Mouse (Mus musculus): Measurements from ENCODE around the gene Asic2. TPM values are rescaled to one million over a fixed set of nuclear protein-coding genes. Genes with fewer than 3 reads are reported as not detected.

Asic2 gene
- polyA plus RNA-seq, 1 experiment from 2014 or later = 0.06 TPM

GRCm38 (mm10) chr11:80949068-80949738 is 1019.1 kb downstream of the Asic2 start:
- peaks cover 5% of the 10 kb centered on the region; the same call in 1 of the 2 replicates for H3K27me3 ChIP-seq (replicated peaks)
- no peaks in the 10 kb centered on the region for H3K9me3 ChIP-seq (replicated peaks)
- no peak for ATAC-seq (ENCODE audit: insufficient number of reproducible peaks, low FRiP score)
- no peaks in the 10 kb centered on the region for H3K4me1 ChIP-seq (replicated peaks)
- WGBS = 78% methylated on average over 11 of the region's 11 CpGs
- H3K4me3 ChIP-seq = no peak overlapping the region
- no peak overlapping the region for H3K27ac ChIP-seq (ENCODE audit: poor library complexity, severe bottlenecking)
- no peak overlapping the region for H3K9ac ChIP-seq
- no peaks in the 10 kb centered on the region for H3K36me3 ChIP-seq
- no peak overlapping the region for H3K4me2 ChIP-seq

- no peak for ATAC-seq (ENCODE audit: insufficient number of reproducible peaks, low FRiP score)
- no peak overlapping the region for H3K9ac ChIP-seq
- H3K4me3 ChIP-seq = no peak overlapping the region
- H3K4me1 ChIP-seq (replicated peaks) = no peaks in the 10 kb centered on the region
- no peaks in the 10 kb centered on the region for H3K9me3 ChIP-seq (replicated peaks)
- 41% methylated on average over 2 of the region's 2 CpGs for WGBS
- H3K36me3 ChIP-seq = no peaks in the 10 kb centered on the region
- 0 out of 2 replicates have a peak, but pooled peaks cover 3% of the 10 kb centered on the region for H3K27me3 ChIP-seq (replicated peaks)
- no peak overlapping the region for H3K27ac ChIP-seq (ENCODE audit: poor library complexity, severe bottlenecking)
- H3K4me2 ChIP-seq = no peak overlapping the region
Measured at GRCm38 (mm10) chr11:80948103-80948502, 1020.2 kb downstream of the Asic2 start.

GRCm38 (mm10) chr11:80946163-80946562 is 1022.1 kb downstream of the Asic2 start:
- Histone ChIP-seq H3K4me3 (no peak overlapping the region), H3K9me3 (replicated peaks) (no peaks in the 10 kb centered on the region), H3K27me3 (replicated peaks) (no peaks in the 10 kb centered on the region), H3K36me3 (no peaks in the 10 kb centered on the region), H3K27ac (ENCODE audit: poor library complexity, severe bottlenecking) (no peak overlapping the region), H3K4me1 (replicated peaks) (no peaks in the 10 kb centered on the region), H3K9ac (no peak overlapping the region), H3K4me2 (no peak overlapping the region)
- no peak for ATAC-seq (ENCODE audit: insufficient number of reproducible peaks, low FRiP score)
- WGBS = 77% methylated on average over 6 of the region's 6 CpGs

- H3K4me1 ChIP-seq (replicated peaks) = no peaks in the 10 kb centered on the region
- no peak overlapping the region for H3K27ac ChIP-seq (ENCODE audit: poor library complexity, severe bottlenecking)
- H3K4me2 ChIP-seq = no peak overlapping the region
- 80% methylated on average over 19 of the region's 19 CpGs for WGBS
- H3K9ac ChIP-seq = no peak overlapping the region
- no peaks in the 10 kb centered on the region for H3K9me3 ChIP-seq (replicated peaks)
- H3K27me3 ChIP-seq (replicated peaks) = no peaks in the 10 kb centered on the region
- H3K4me3 ChIP-seq = no peak overlapping the region
- no peaks in the 10 kb centered on the region for H3K36me3 ChIP-seq
- ATAC-seq (ENCODE audit: insufficient number of reproducible peaks, low FRiP score) = no peak
Measured at GRCm38 (mm10) chr11:80923286-80923951, 1044.8 kb downstream of the Asic2 start.

- no peaks in the 10 kb centered on the region; the same call in 1 of the 2 replicates for H3K9me3 ChIP-seq (replicated peaks)
- no peaks in the 10 kb centered on the region for H3K4me1 ChIP-seq (replicated peaks)
- H3K36me3 ChIP-seq = no peaks in the 10 kb centered on the region
- no peak overlapping the region for H3K4me2 ChIP-seq
- no peak overlapping the region for H3K4me3 ChIP-seq
- H3K27ac ChIP-seq (ENCODE audit: poor library complexity, severe bottlenecking) = no peak overlapping the region
- no peaks in the 10 kb centered on the region for H3K27me3 ChIP-seq (replicated peaks)
- WGBS = 60% methylated on average over 5 of the region's 5 CpGs
- H3K9ac ChIP-seq = no peak overlapping the region
- no peak for ATAC-seq (ENCODE audit: insufficient number of reproducible peaks, low FRiP score)
Measured at GRCm38 (mm10) chr11:80918332-80918731, 1049.9 kb downstream of the Asic2 start.

GRCm38 (mm10) chr11:80917688-80918087 is 1050.6 kb downstream of the Asic2 start:
- Histone ChIP-seq H3K9me3 (replicated peaks) (no peaks in the 10 kb centered on the region; the same call in 1 of the 2 replicates), H3K9ac (no peak overlapping the region), H3K27me3 (replicated peaks) (no peaks in the 10 kb centered on the region), H3K4me3 (no peak overlapping the region), H3K27ac (ENCODE audit: poor library complexity, severe bottlenecking) (no peak overlapping the region), H3K36me3 (no peaks in the 10 kb centered on the region), H3K4me1 (replicated peaks) (no peaks in the 10 kb centered on the region), H3K4me2 (no peak overlapping the region)
- ATAC-seq (ENCODE audit: insufficient number of reproducible peaks, low FRiP score) = no peak

GRCm38 (mm10) chr11:80913408-80914024 is 1054.7 kb downstream of the Asic2 start:
- Histone ChIP-seq H3K4me3 (no peak overlapping the region), H3K9me3 (replicated peaks) (no peaks in the 10 kb centered on the region; the same call in 1 of the 2 replicates), H3K36me3 (no peaks in the 10 kb centered on the region), H3K9ac (no peak overlapping the region), H3K27ac (ENCODE audit: poor library complexity, severe bottlenecking) (no peak overlapping the region), H3K4me2 (no peak overlapping the region), H3K4me1 (replicated peaks) (no peaks in the 10 kb centered on the region), H3K27me3 (replicated peaks) (no peaks in the 10 kb centered on the region)
- no peak for ATAC-seq (ENCODE audit: insufficient number of reproducible peaks, low FRiP score)
- WGBS = 51% methylated on average over 4 of the region's 4 CpGs

- no peak for ATAC-seq (ENCODE audit: insufficient number of reproducible peaks, low FRiP score)
- no peaks in the 10 kb centered on the region for H3K36me3 ChIP-seq
- no peaks in the 10 kb centered on the region; the same call in 1 of the 2 replicates for H3K9me3 ChIP-seq (replicated peaks)
- no peaks in the 10 kb centered on the region for H3K27me3 ChIP-seq (replicated peaks)
- H3K9ac ChIP-seq = no peak overlapping the region
- 82% methylated on average over 5 of the region's 5 CpGs for WGBS
- H3K4me1 ChIP-seq (replicated peaks) = no peaks in the 10 kb centered on the region
- H3K27ac ChIP-seq (ENCODE audit: poor library complexity, severe bottlenecking) = no peak overlapping the region
- no peak overlapping the region for H3K4me2 ChIP-seq
- H3K4me3 ChIP-seq = no peak overlapping the region
Measured at GRCm38 (mm10) chr11:80912721-80913120, 1055.5 kb downstream of the Asic2 start.

GRCm38 (mm10) chr11:80907820-80908219 is 1060.4 kb downstream of the Asic2 start:
- H3K9me3 ChIP-seq (replicated peaks) = no peaks in the 10 kb centered on the region
- H3K4me2 ChIP-seq = no peak overlapping the region
- H3K27me3 ChIP-seq (replicated peaks) = no peaks in the 10 kb centered on the region
- H3K27ac ChIP-seq (ENCODE audit: poor library complexity, severe bottlenecking) = no peak overlapping the region
- no peak overlapping the region for H3K4me3 ChIP-seq
- H3K4me1 ChIP-seq (replicated peaks) = no peaks in the 10 kb centered on the region
- ATAC-seq (ENCODE audit: insufficient number of reproducible peaks, low FRiP score) = no peak
- H3K36me3 ChIP-seq = no peaks in the 10 kb centered on the region
- no peak overlapping the region for H3K9ac ChIP-seq
- 77% methylated on average over 6 of the region's 6 CpGs for WGBS

GRCm38 (mm10) chr11:80906456-80906855 is 1061.8 kb downstream of the Asic2 start:
- Histone ChIP-seq H3K36me3 (no peaks in the 10 kb centered on the region), H3K4me2 (no peak overlapping the region), H3K9me3 (replicated peaks) (no peaks in the 10 kb centered on the region), H3K27me3 (replicated peaks) (no peaks in the 10 kb centered on the region), H3K4me3 (no peak overlapping the region), H3K9ac (no peak overlapping the region), H3K4me1 (replicated peaks) (no peaks in the 10 kb centered on the region), H3K27ac (ENCODE audit: poor library complexity, severe bottlenecking) (no peak overlapping the region)
- 30% methylated on average over 4 of the region's 4 CpGs for WGBS
- no peak for ATAC-seq (ENCODE audit: insufficient number of reproducible peaks, low FRiP score)

GRCm38 (mm10) chr11:80904559-80904958 is 1063.7 kb downstream of the Asic2 start:
- no peak for ATAC-seq (ENCODE audit: insufficient number of reproducible peaks, low FRiP score)
- H3K9ac ChIP-seq = no peak overlapping the region
- H3K4me2 ChIP-seq = no peak overlapping the region
- no peak overlapping the region for H3K4me3 ChIP-seq
- no peaks in the 10 kb centered on the region for H3K4me1 ChIP-seq (replicated peaks)
- no peaks in the 10 kb centered on the region for H3K27me3 ChIP-seq (replicated peaks)
- H3K27ac ChIP-seq (ENCODE audit: poor library complexity, severe bottlenecking) = no peak overlapping the region
- H3K36me3 ChIP-seq = no peaks in the 10 kb centered on the region
- 82% methylated on average over 2 of the region's 2 CpGs for WGBS
- no peaks in the 10 kb centered on the region for H3K9me3 ChIP-seq (replicated peaks)

All from heart, embryonic 12.5 days (tissue).